Mouse (Mus musculus): ENCODE results near the gene Cnot11.
"Not testable (repeated sequence)": the region's sequence is repeated elsewhere in the genome, so short reads cannot be mapped to it uniquely, and the experiment has no call there.

Cnot11 gene

DNA sequence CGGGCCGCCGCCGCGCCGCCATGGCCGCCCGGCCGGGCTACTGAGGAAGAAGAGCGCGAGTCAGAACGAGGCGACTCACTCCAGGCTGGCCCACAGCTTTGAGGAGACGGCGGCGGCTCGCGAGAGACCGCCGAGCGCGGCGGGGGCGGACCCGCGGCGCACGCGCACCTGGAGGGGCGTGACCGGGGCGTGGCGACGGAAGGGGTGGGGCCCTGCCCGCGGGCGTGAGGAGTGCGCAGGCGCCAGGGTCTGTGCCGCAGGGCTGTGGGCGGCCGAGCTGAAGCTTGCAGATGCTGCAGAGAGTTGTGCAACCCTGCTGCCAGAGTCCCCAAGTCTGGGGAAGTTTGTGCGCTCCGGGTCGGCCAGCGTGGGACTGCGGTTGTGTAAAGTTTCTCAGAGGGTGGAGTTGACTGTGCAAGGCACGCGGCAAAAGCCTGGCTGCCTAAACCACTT is 42.5 kb downstream of the Cnot11 start, which contains the start of gene Rnf149:
Gene Rnf149 (minus strand): TSS at position 153 of the 453 bp plus-strand sequence.
- DNase-seq (ENCODE audit: low read depth in 1 of 2, low spot score in 2 of 2): peak; percentile 99 to 100

DNA sequence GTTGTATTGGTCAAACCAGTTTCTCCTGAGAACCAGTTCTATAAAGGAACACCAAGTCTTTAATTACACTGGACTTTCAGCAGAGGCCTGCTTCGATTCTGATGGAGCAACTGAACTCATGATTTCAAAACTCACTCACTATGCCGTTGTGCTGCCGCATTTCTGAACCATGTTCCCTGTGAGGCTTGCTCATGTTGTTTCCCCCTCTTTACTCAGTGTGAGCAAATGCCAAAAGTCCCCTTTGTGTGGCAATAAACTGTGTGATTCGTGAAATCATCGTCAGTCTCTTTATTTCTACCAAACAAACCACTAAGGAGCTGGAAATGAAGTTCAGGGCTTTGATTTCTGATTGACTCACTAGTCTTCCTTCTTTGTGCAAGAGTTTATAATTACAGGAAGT is 43.7 kb downstream of the Cnot11 start:
- DNase-seq (ENCODE audit: low read depth in 1 of 2, low spot score in 2 of 2): peak; percentile 69 to 75

DNA sequence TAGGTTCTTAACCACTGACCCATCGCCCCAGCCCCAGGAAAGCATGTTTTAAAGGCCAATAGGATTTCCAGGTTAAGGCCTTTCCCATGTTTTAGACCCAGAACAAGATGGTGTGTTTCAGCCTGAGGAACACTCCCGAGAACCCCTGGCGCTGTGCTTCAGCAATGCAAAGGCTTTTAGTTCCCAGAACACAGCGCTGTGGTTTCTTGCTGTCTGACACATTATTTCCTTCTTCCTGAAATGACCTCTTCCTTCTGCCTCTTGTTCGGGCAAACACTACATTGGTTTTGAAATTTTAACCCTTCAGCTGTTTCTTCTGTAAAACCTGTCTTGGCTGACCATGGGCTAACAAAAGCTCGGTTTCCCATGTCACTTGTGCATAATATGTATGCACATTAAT is 44.3 kb downstream of the Cnot11 start:
- peak; percentile 29 to 57 for DNase-seq (ENCODE audit: low read depth in 1 of 2, low spot score in 2 of 2)

DNA sequence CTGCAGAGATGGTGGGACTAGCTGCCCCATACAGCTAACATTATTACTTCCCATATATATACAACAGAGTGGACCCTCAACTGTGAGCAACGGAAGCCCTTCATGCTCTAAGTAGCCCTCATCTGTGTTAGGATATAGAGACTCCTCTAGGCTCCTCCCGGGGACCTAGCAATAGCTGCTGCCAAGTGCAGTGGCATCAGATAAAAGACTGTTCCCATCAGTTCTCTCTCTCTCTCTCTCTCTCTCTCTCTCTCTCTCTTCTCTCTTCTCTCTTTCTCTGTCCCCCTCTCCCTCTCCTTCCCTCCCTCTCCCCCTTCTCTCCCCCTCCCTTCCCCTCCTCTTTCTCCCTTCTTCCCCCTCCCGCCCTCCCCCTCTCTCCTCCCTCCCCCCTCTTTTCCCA is 46.4 kb downstream of the Cnot11 start:
- no peak for DNase-seq (ENCODE audit: low read depth in 1 of 2, low spot score in 2 of 2)

GRCm38 (mm10) chr1:39583173-39583572 is 48.4 kb downstream of the Cnot11 start:
- DNase-seq (ENCODE audit: low read depth in 1 of 2, low spot score in 2 of 2): no peak

GRCm38 (mm10) chr1:39585416-39585815 is 50.6 kb downstream of the Cnot11 start:
- no peak for DNase-seq (ENCODE audit: low read depth in 1 of 2, low spot score in 2 of 2)

GRCm38 (mm10) chr1:39590193-39590592 is 55.4 kb downstream of the Cnot11 start:
- DNase-seq (ENCODE audit: low read depth in 1 of 2, low spot score in 2 of 2): no peak

DNA sequence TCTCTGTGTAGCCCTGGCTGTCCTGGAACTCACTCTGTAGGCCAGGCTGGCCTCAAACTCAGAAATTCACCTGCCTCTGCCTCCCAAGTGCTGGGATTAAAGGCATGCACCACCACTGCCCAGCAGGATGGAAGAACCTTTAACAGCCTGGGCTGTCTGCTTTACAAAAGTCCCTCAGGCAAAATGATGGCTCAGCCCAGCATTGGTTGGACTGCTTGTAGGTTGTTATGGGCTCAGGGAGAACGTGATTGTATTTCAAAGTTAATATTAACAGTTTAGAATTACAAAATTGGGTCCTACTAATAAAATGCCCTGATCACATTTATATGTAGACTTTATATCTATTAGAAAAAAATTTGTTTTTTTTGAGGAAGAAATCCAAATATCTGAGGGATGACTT is 56.8 kb downstream of the Cnot11 start:
- not testable (repeated sequence) for DNase-seq (ENCODE audit: low read depth in 1 of 2, low spot score in 2 of 2)

- DNase-seq (ENCODE audit: low read depth in 1 of 2, low spot score in 2 of 2): no peak
Measured at GRCm38 (mm10) chr1:39592090-39592489, 57.3 kb downstream of the Cnot11 start.

DNA sequence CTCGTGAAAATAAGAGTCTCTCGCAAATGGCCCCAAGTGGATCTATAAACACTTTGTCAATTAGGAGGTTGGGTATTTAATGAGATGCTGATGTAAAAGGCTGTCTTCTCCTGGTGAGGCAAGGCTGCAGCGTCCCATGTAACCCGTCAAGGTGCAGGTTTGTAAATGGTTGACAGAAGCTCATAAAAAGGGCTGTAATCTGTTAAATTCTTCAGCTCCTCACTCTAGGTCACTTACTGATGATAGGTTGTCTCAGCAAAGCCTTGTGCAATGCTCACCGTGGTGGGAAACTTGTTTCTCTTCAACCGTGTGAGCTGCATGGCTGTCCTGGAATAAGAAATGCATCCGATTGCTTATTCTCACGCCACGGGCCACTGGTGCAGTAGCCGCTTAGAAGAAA is 59.0 kb downstream of the Cnot11 start:
- DNase-seq (ENCODE audit: low read depth in 1 of 2, low spot score in 2 of 2): no peak
